Mouse (Mus musculus) cerebellum, adult (tissue): ENCODE measurements around the gene Lce1g.

Source experiments
- ATAC-seq: cut with Nextera tagmentation; 2 replicates; pipeline ENCODE4 v1.9.2; 2017; ENCODE audit warnings: mild to moderate bottlenecking, moderate library complexity, mixed read lengths; ENCODE audit not compliant: insufficient number of reproducible peaks, low FRiP score, low TSS enrichment

Gene Lce1g

DNA sequence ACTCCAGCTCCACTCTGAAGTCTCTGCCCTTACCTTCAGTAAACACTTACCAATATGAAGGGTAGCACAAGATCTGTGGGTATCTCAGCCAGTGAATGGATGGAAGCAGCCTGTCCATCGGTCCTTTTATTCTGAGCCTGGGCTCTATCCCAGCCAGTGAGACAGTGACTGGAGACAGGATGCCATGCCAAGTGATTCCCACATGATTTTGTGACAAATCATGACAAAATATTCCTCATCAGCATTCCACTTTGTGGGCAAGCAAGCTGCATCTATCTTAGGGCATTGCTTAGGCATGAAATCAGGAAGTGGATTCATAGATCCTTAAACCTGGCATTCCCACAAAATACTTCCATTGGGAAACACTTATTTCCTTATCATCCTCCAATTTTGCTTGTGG lies at the start of gene Lce1g:
Lce1g (minus strand) TSS at position 101 of the 400 bp plus-strand sequence.
- ATAC-seq = no peak

DNA sequence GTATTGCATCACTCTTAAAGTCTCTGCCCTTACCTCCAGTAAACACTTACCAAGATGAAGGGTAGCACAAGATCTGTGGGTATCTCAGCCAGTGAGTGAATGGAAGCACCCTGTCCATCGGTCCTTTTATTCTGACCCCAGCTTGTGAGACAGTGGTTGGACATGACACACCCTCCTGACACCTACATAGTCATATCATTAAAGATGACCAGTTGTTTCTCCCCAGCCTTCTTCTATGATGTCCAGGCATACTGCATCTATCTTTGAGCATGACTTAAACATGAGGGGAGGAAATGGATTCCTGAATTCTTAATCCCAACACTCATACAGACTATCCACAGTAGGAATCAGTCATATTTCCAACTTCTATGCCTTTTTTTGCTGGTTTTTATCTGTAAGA lies 38.3 kb upstream of the Lce1g start, which contains the start of gene Lce1j:
Lce1j (minus strand) TSS at position 101 of the 400 bp plus-strand sequence.
- ATAC-seq = no peak

DNA sequence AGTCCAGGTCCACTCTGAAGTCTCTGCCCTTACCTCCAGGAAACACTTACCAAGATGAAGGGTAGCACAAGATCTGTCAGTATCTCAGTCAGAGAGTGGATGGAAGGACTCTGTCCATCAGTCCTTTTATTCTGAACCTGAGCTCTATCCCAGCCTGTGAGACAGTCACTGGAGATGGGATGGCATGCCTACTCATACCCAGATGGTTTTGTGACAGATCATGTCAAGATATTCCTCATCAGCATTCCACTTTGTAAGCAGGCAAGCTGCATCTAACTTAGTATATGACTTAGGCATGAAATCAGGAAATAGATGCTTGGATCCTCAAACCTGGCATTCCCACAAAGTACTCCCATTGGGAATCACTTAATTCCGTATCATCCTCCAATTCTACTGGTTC lies 26.7 kb upstream of the Lce1g start, which contains the start of gene Lce1i:
Lce1i (minus strand) TSS at position 101 of the 400 bp plus-strand sequence.
- ATAC-seq = no peak

DNA sequence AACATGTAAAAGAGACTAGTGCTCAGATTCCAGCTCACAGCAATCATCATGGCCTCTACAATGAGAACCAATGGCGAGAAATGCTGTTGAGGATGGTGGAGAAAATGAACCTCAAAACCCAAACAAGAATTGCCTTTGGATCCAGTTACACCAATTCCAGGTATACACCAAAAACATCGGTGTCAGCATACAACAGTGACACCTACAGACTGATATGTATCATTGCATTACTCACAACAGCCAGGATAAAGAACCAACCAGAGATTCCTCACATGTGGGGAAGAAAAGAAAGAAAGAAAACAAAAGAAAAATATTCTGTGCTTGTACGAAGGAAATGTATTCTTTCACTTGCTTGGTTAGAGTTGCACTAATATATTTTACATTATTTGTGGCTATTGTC lies 19.4 kb upstream of the Lce1g start:
- ATAC-seq = no peak

DNA sequence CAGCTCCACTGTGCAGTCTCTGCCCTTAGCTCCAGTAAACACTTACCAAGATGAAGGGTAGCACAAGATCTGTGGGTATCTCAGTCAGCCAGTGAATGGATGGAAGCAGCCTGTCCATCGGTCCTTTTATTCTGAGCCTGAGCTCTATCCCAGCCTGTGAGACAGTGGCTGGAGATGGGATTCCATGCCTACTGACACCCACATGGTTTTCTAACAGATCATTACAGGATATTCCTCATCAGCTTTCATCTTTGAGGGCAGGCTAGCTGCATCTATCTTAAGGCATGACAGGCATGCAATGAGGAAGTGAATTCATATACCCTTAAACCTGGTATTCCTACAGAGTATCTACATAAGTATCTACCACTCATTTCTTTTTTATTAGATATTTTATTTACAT lies 12.8 kb upstream of the Lce1g start, which contains the start of gene Lce1h:
Lce1h (minus strand) TSS at position 101 of the 400 bp plus-strand sequence.
- no peak for ATAC-seq

DNA sequence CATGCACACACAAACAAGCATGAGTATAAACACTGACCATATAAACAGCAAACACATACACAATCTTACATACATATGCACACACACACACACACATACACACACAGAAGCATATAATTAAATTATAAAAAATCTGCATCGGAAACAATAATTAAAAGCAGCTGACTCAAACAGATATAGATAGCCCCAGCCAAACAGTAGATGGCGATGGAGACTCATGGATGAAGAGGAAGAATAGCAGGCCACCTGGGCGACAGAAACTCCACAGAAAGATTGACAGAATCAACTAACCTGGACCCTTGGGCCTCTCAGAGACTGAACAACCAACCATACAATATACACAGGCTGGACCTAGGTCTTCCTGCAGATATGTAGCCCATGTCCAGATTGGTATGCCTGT lies 1.1 kb upstream of the Lce1g start:
- ATAC-seq = no peak

DNA sequence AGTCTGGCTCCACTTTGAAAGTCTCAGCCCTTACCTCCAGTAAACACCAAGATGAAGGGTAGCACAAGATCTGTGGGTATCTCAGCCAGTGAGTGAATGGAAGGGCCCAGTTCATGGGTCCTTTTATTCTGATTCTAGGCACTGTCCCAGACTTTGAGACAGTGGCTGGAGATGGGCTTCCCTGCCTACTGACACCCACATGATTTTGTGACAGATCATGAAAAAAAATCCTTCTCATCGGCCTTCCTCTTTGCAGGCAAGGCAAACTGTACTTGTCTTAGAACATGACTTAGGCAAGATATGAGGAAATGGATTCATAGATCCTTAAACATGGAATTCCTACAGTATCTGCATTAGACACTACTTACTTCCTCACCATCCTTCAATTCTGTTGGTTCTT lies 13.1 kb downstream of the Lce1g start, which contains the start of gene Gm38119:
Gm38119 (minus strand) TSS at position 101 of the 400 bp plus-strand sequence.
- ATAC-seq = no peak

DNA sequence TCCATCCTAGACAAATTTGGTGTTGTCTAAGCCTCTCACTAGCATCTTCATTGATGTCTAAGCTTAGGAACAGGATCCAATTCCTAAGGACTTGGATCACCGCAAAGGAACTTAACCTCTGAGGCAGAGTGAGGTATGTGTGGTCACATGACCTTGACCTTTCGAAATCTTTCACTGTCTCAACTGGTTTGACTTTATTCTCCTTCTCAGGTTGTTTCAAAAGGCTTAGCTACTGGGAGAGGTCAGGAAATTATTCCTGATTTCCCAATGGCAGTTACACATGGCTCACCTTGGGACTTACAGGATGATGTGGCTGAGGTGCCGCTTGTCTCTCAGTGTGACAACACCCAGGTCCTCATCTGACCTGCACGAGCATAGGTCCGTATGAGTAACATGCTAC lies 29.5 kb downstream of the Lce1g start:
- no peak for ATAC-seq

DNA sequence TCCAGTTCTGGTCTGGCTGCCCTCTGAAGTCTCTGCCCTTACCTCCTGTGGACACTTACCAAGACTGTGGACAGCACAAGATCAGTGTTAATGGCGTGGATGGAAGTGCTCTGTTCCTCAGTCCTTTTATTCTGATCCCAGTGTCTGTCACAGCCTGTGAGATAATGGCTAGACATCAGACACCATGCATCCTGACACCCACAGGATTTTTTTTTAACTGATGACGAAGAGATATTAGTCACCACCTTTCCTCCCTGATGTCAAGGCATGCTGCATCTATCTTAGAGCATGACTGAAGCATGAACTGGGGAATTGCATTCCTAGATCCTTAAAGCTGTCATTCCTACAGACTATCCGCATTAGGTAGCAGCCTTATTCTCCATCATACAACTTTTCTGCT lies 31.9 kb downstream of the Lce1g start, which contains the start of gene Lce1f:
Lce1f (minus strand) TSS at position 101 of the 400 bp plus-strand sequence.
- no peak for ATAC-seq

DNA sequence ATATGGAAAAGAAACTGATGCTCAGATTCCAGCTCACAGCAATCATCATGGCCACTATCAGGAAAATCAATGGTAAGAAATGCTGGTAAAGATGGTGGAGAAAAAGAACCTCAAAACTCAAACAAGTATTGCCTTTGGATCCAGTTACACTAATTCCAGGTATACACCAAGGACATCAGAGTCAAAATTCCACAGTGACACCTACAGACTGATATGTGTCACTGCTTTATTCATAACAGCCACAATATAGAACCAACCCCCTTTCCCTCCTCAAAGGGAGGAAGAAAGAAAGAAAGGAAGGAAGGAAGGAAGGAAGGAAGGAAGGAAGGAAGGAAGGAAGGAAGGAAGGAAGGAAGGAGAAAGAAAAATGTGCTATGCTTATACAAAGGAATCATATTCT lies 37.0 kb downstream of the Lce1g start:
- ATAC-seq = no peak

DNA sequence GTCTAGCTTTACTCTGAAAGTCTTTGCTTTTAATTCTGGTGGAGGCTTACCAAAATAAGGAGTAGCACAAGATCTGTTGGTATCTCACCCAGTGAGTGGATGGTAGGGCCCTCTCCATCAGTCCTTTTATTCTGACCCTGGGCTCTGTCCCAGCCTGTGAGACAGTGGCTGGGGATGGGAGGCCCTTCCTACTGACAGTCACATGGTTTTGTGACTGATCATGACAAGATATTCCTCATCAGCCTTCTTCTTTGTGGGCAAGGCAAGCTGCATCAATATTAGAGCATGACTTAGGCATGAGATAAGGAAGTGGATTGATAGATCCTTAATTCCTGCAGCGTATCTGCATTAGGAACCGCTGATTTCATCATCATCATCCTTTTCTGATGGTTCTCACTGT lies 43.2 kb downstream of the Lce1g start, which contains the start of gene Lce1e:
Lce1e (minus strand) TSS at position 101 of the 400 bp plus-strand sequence.
- ATAC-seq = no peak
